Mouse (Mus musculus): ENCODE results near the gene Ssbp3.

GRCm38 (mm10) chr4:107042304-107042703 lies 131.8 kb downstream of the Ssbp3 start:
- TF ChIP-seq ZNF384 (IDR thresholded peaks at IDR 0.05; ENCODE audit: low read depth, low read length) (no peak), MAFK (IDR thresholded peaks at IDR 0.05; ENCODE audit: insufficient read depth, low read depth, low read length) (no peak)

Measured in ES-E14 (cell line).